In the genomic region with DNA sequence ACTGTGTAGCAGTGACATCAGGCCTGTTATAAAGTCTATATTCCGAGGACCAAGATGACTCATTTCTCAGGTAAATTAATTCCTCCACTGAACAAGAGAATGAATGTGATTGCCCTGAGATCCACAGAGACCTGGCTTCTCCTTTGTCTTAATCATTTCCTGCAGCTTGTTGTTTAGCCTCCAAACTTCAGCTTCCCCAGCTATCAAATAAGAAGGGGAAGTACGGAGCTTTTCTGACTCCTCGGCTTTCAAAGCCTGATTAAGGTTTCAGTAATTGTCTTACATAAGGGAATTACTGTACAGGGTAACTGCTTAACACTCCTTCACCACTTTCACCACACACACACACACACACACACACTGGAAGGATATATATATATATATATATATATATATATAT, we compare ENCODE assay signal across 25 mouse cellular contexts. TPM values are rescaled to one million over a fixed set of nuclear protein-coding genes. Genes with fewer than 3 reads are reported as not detected.
DNase-seq lines count a peak whose midpoint lies in the region; ATAC-seq lines count a peak whose summit lies in the region.
"Had no signal": no experiment of that assay in that cellular context is flagged by ENCODE, and none has a peak within 500 bp of the region (broad histone marks: within the 10 kb centered on the region; RNA-seq: fewer than 3 reads in every experiment).

No protein-coding gene starts in this region.

- ATAC-seq in granulocyte monocyte progenitor cell, adult 5-6 weeks (replicated peaks; ENCODE audit: poor library complexity, severe bottlenecking): peak; percentile 73
- peak; percentile 74 for ATAC-seq in megakaryocyte progenitor cell, adult 5-6 weeks (replicated peaks; ENCODE audit: poor library complexity)
- ATAC-seq: forebrain, embryonic 14.5 days; forebrain, embryonic 16.5 days had no signal

- peak; percentile 66 for DNase-seq in MEL-GATA-1-ER (ENCODE audit: extremely low read depth, low read depth)
- DNase-seq in gastrocnemius, postnatal 4 days (ENCODE audit: low spot score in 2 of 2): no peak
- DNase-seq in thymus, postnatal 0 days (ENCODE audit: low spot score): no peak
- no peak for DNase-seq in adrenal gland, adult 18-20 months (ENCODE audit: low spot score in 2 of 2)
- DNase-seq: adrenal gland, adult 8-10 months; adrenal gland, postnatal 14 days; adrenal gland, postnatal 36 days; cerebellum, adult 11-12 months; cerebellum, adult 2 months; cerebellum, adult 9-10 months; cerebellum, postnatal 10 days; cerebellum, postnatal 25 days; embryo, embryonic 11 days had no signal

RNA-seq across cellular contexts. Expression of gene Prr30, which starts 46.7 kb away (rescaled TPM):
- not detected in 2 replicates for total RNA-seq in granulocyte monocyte progenitor cell, adult 5-6 weeks (2014; fragmentation: Nextera tagmentation)
- not detected in 2 replicates for total RNA-seq in granulocyte monocyte progenitor cell, adult 5-6 weeks (2017)
- total RNA-seq in megakaryocyte progenitor cell, adult 5-6 weeks (2015): not detected in 2 replicates
- total RNA-seq in megakaryocyte progenitor cell, adult 5-6 weeks (2017): not detected in 2 replicates
- total RNA-seq in gastrocnemius, postnatal 4 days (2021): not detected
- polyA plus RNA-seq in thymus, postnatal 0 days (2015; fragmentation: Nextera tagmentation; extraction: Ambion mirVana): not detected in 2 replicates
- total RNA-seq in adrenal gland, adult 18-20 months (2021): not detected
- total RNA-seq: adrenal gland, adult 8-10 months; adrenal gland, postnatal 14 days; adrenal gland, postnatal 36 days; ES-E14 had no signal
- polyA plus RNA-seq: C2C12; cerebellum, adult 2 months; embryonic facial prominence, embryonic 11.5 days; embryonic facial prominence, embryonic 13.5 days; embryonic facial prominence, embryonic 15.5 days; erythroblast, embryonic 14.5 days; forebrain, embryonic 10.5 days; forebrain, embryonic 12.5 days; forebrain, embryonic 14.5 days; forebrain, embryonic 16.5 days had no signal
